12 mouse cellular contexts compared by ENCODE assay signal in genomic region chr8:72032926-72033325, GRCm38 (mm10). TPM values are rescaled to one million over a fixed set of nuclear protein-coding genes. Genes with fewer than 3 reads are reported as not detected.
DNase-seq lines count a peak whose midpoint lies in the region; TF ChIP-seq lines count a peak whose summit lies in the region.
"Not testable (repeated sequence)": the region's sequence is repeated elsewhere in the genome, so short reads cannot be mapped to it uniquely, and the experiment has no call there.
"Had no signal": no experiment of that assay in that cellular context is flagged by ENCODE, and none has a peak within 500 bp of the region (broad histone marks: within the 10 kb centered on the region; RNA-seq: fewer than 3 reads in every experiment).

No protein-coding gene starts in this region.

- TF ChIP-seq EP300 in CH12.LX (IDR thresholded peaks at IDR 0.05; ENCODE audit: low read length), result not testable (repeated sequence)

- H3K27me3 ChIP-seq in CH12.LX (replicated peaks); liver, adult 2 months (ENCODE audit: control insufficient read depth, insufficient read depth, low read length); thymus, adult 2 months (ENCODE audit: control insufficient read depth, insufficient read depth, low read length): not testable (repeated sequence)

- H3K4me1 ChIP-seq in CH12.LX (ENCODE audit: control insufficient read depth in 1 of 2, insufficient read depth in 2 of 2); liver, adult 2 months (ENCODE audit: control insufficient read depth, insufficient read depth, low read length); thymus, adult 2 months (replicated peaks; ENCODE audit: control insufficient read depth, insufficient read depth, low read length): not testable (repeated sequence)

- not testable (repeated sequence) for H3K27ac ChIP-seq in CH12.LX (ENCODE audit: insufficient read depth, low read depth); liver, adult 2 months (replicated peaks; ENCODE audit: insufficient read depth, low read depth, low read length); thymus, adult 2 months (ENCODE audit: control insufficient read depth, insufficient read depth, low read length)

- peak; percentile 17 to 20; a peak in 2 of 4 replicates for TF ChIP-seq CTCF in CH12.LX (conservative IDR thresholded peaks at IDR 0.05 in 1 of 2, IDR thresholded peaks at IDR 0.05 in 1 of 2; ENCODE audit: low read depth in 2 of 2, low read length in 2 of 2)
- TF ChIP-seq CTCF in liver, adult 2 months (IDR thresholded peaks at IDR 0.05; ENCODE audit: low read depth, low read length); thymus, adult 2 months (IDR thresholded peaks at IDR 0.05; ENCODE audit: borderline replicate concordance, control insufficient read depth, extremely low read depth, insufficient read depth, low read length, poor library complexity): not testable (repeated sequence)

- not testable (repeated sequence) for H3K36me3 ChIP-seq in CH12.LX (replicated peaks in 1 of 2; ENCODE audit: control insufficient read depth in 1 of 2, insufficient read depth in 1 of 2, low read length in 1 of 2); liver, adult 2 months (ENCODE audit: control insufficient read depth, insufficient read depth, low read length); thymus, adult 2 months (ENCODE audit: control insufficient read depth, insufficient read depth, low read length)

- H3K9me3 ChIP-seq in CH12.LX (replicated peaks; ENCODE audit: low read length), result not testable (repeated sequence)

- not testable (repeated sequence) for TF ChIP-seq RAD21 in CH12.LX (IDR thresholded peaks at IDR 0.05; ENCODE audit: low read depth, low read length)

- not testable (repeated sequence) for DNase-seq in CH12.LX (ENCODE audit: extremely low read depth)
- DNase-seq in cerebellum, adult 8-10 months, result peak; percentile 45
- peak; percentile 40 to 46 for DNase-seq in frontal cortex, postnatal 25 days (ENCODE audit: low spot score in 2 of 2)
- peak; percentile 74 for DNase-seq in heart, postnatal 4 days
- DNase-seq in layer of hippocampus, adult 18-20 months (ENCODE audit: low spot score in 2 of 2), result peak; percentile 19 to 75
- DNase-seq in liver, adult 2 months (ENCODE audit: extremely low read depth, low read depth, low spot score), result peak; percentile 84
- peak; percentile 42 to 71 for DNase-seq in natural killer cell, adult 2 months (ENCODE audit: low spot score in 2 of 2)
- DNase-seq in thymus, adult 2 months, result peak; percentile 45

- dilution Hi-C loops in CH12.LX (cut with MboI; ENCODE audit: extremely low pct_ligation_motif_present, extremely low pct_unique_long_range_greater_than_20kb, low sequenced_read_pairs), result not testable (repeated sequence)

- H3K79me2 ChIP-seq in CH12.LX (replicated peaks; ENCODE audit: control insufficient read depth, extremely low read depth, insufficient read depth, poor library complexity, severe bottlenecking); liver, adult 2 months (ENCODE audit: control insufficient read depth, insufficient read depth, low read length): not testable (repeated sequence)

- not testable (repeated sequence) for TF ChIP-seq POLR2A in CH12.LX (IDR thresholded peaks at IDR 0.05; ENCODE audit: low read depth, low read length); liver, adult 2 months (IDR thresholded peaks at IDR 0.05; ENCODE audit: extremely low read depth, insufficient read depth, low read length); thymus, adult 2 months (IDR thresholded peaks at IDR 0.05; ENCODE audit: control insufficient read depth, extremely low read depth, insufficient read depth, low read length, poor library complexity)

- in situ Hi-C loops in CH12.LX (cut with MboI; ENCODE audit: low pct_ligation_motif_present, low pct_unique_long_range_greater_than_20kb, low sequenced_read_pairs), result not testable (repeated sequence)

- H3K4me3 ChIP-seq in CH12.LX (replicated peaks in 1 of 3; ENCODE audit: low read depth in 2 of 3, low read length in 2 of 3, poor library complexity in 1 of 3); liver, adult 2 months (ENCODE audit: insufficient read depth, low read depth, low read length); thymus, adult 2 months (ENCODE audit: control insufficient read depth, insufficient read depth, low read length): not testable (repeated sequence)

- WGBS in liver, adult 2 months, result 23% methylated on average over 4 of the region's 4 CpGs
- 3% methylated on average over 4 of the region's 4 CpGs for WGBS in thymus, adult 2 months

- not testable (repeated sequence) for H3K9ac ChIP-seq in CH12.LX (ENCODE audit: insufficient read depth, low read depth); liver, adult 2 months (ENCODE audit: low read depth, low read length)

- not testable (repeated sequence) for H3K4me2 ChIP-seq in CH12.LX (ENCODE audit: insufficient read depth, low read depth, poor library complexity, severe bottlenecking)

TF ChIP-seq in CH12.LX, 34 proteins besides CTCF, POLR2A, EP300 and RAD21:
- TF ChIP-seq BHLHE40 (IDR thresholded peaks at IDR 0.05; ENCODE audit: low read depth, low read length), result peak; percentile 65
TF ChIP-seq in CH12.LX: peak in this region for 1; not testable (repeated sequence) for 33.

RNA-seq across cellular contexts. Expression of gene Olfr372, which starts 8.1 kb away (rescaled TPM):
- not detected in 2 replicates for total RNA-seq in CH12.LX (2012; rRNA removed)
- not detected in 2 replicates for total RNA-seq in CH12.LX (2014; rRNA removed)
- polyA plus RNA-seq in CH12.LX (2012; ENCODE audit: insufficient read length, low read depth), result not detected in 2 replicates
- not detected for total RNA-seq in heart, postnatal 4 days (2021)
- not detected for total RNA-seq in layer of hippocampus, adult 18-20 months (2021)
- total RNA-seq in liver, adult 2 months (2014; rRNA removed), result not detected in 2 replicates
- polyA plus RNA-seq in liver, adult 2 months (2012; rRNA removed), result not detected in 2 replicates
- polyA plus RNA-seq in thymus, adult 2 months (2012; rRNA removed), result 0.13 TPM in 1 of 2 replicates, not detected in the other
- polyA plus RNA-seq: embryonic facial prominence, embryonic 10.5 days; hindbrain, embryonic 13.5 days; limb, embryonic 13.5 days; midbrain, embryonic 11.5 days had no signal

RNA-seq across cellular contexts. Expression of gene Cyp4f18, which starts 23.5 kb away (rescaled TPM):
- total RNA-seq in CH12.LX (2012; rRNA removed), result 12.7 and 13.5 TPM in 2 replicates
- 37.4 and 38.3 TPM in 2 replicates for total RNA-seq in CH12.LX (2014; rRNA removed)
- 31.7 and 34.8 TPM in 2 replicates for polyA plus RNA-seq in CH12.LX (2012; ENCODE audit: insufficient read length, low read depth)
- total RNA-seq in heart, postnatal 4 days (2021), result under 1 TPM; 0.21 to 0.38 TPM
- total RNA-seq in layer of hippocampus, adult 18-20 months (2021), result not detected
- total RNA-seq in liver, adult 2 months (2014; rRNA removed), result 0.74 TPM in 2 replicates
- 0.36 and 1.2 TPM in 2 replicates for polyA plus RNA-seq in liver, adult 2 months (2012; rRNA removed)
- polyA plus RNA-seq in thymus, adult 2 months (2012; rRNA removed), result 10.9 and 13.9 TPM in 2 replicates

RNA-seq across cellular contexts. Expression of gene Olfr373, which starts 50.1 kb away (rescaled TPM):
- 0.04 TPM in 1 of 2 replicates, not detected in the other for total RNA-seq in CH12.LX (2012; rRNA removed)
- not detected in 2 replicates for total RNA-seq in CH12.LX (2014; rRNA removed)
- polyA plus RNA-seq in CH12.LX (2012; ENCODE audit: insufficient read length, low read depth), result 0.29 and 0.30 TPM in 2 replicates
- total RNA-seq in heart, postnatal 4 days (2021), result not detected
- total RNA-seq in layer of hippocampus, adult 18-20 months (2021), result not detected
- total RNA-seq in liver, adult 2 months (2014; rRNA removed), result not detected in 2 replicates
- not detected in 2 replicates for polyA plus RNA-seq in liver, adult 2 months (2012; rRNA removed)
- polyA plus RNA-seq in thymus, adult 2 months (2012; rRNA removed), result 0.32 TPM in 1 of 2 replicates, not detected in the other
- polyA plus RNA-seq: hindbrain, embryonic 13.5 days; limb, embryonic 13.5 days; midbrain, embryonic 11.5 days had no signal
